Comparison of ENCODE assay signal across 22 mouse cellular contexts in genomic region chr5:75363832-75364231, GRCm38 (mm10).
DNase-seq lines count a peak whose midpoint lies in the region; ATAC-seq and TF ChIP-seq lines count a peak whose summit lies in the region.
"Had no signal": no experiment of that assay in that cellular context is flagged by ENCODE, and none has a peak within 500 bp of the region (broad histone marks: within the 10 kb centered on the region; RNA-seq: fewer than 3 reads in every experiment).

No protein-coding gene starts in this region.

- DNase-seq in MEL (ENCODE audit: low read depth, low spot score) (peak; percentile 35), liver (peak; percentile 55)
- DNase-seq in liver, embryonic 14.5 days (ENCODE audit: low read depth in 3 of 3, low spot score in 3 of 3) = peak in 1 of 3 experiments; percentile 40
- no peak for DNase-seq in cerebellum, adult 11-12 months
- no peak for DNase-seq in kidney, adult 18-20 months
- no peak for DNase-seq in embryo, embryonic 10.5 days (ENCODE audit: low spot score)
- DNase-seq: adrenal gland, adult 2 months; adrenal gland, postnatal 25 days; cerebellum, adult 2 months; cerebellum, postnatal 10 days; embryo, embryonic 11 days; gastrocnemius, postnatal 25 days; heart, postnatal 10 days; heart, postnatal 4 days had no signal

- H3K4me1 ChIP-seq in MEL (ENCODE audit: control insufficient read depth in 1 of 2, insufficient read depth in 2 of 2, low read length in 2 of 2) = peaks cover 0 to 8% of the 10 kb centered on the region in 2 experiments; a peak in 2 of 4 replicates
- H3K4me1 ChIP-seq in liver, embryonic 14.5 days (replicated peaks; ENCODE audit: control insufficient read depth in 2 of 2, insufficient read depth in 2 of 2, low read length in 1 of 2) = peaks cover 10 to 28% of the 10 kb centered on the region in 2 experiments
- H3K4me1 ChIP-seq: embryonic facial prominence, embryonic 15.5 days; forebrain, embryonic 10.5 days had no signal

- no peak for TF ChIP-seq POLR2A in MEL (IDR thresholded peaks at IDR 0.05; ENCODE audit: control insufficient read depth in 1 of 2, insufficient read depth in 1 of 2, low read depth in 1 of 2, low read length in 2 of 2, poor library complexity in 1 of 2)

- H3K9ac ChIP-seq in MEL (ENCODE audit: control insufficient read depth, low read depth, low read length, poor library complexity, severe bottlenecking) = no peak overlapping the region
- no peak overlapping the region for H3K9ac ChIP-seq in liver, embryonic 14.5 days (replicated peaks)
- H3K9ac ChIP-seq: embryonic facial prominence, embryonic 15.5 days; hindbrain, embryonic 14.5 days had no signal

- H3K27ac ChIP-seq in MEL (ENCODE audit: control insufficient read depth, low read depth, low read length) = no peak overlapping the region
- no peak overlapping the region for H3K27ac ChIP-seq in liver, embryonic 14.5 days
- H3K27ac ChIP-seq: embryonic facial prominence, embryonic 15.5 days; forebrain, embryonic 10.5 days; hindbrain, embryonic 14.5 days had no signal

- TF ChIP-seq CTCF in MEL (IDR thresholded peaks at IDR 0.05 in 2 of 3, conservative IDR thresholded peaks at IDR 0.05 in 1 of 3; ENCODE audit: control insufficient read depth in 1 of 3, insufficient read depth in 1 of 3, low read depth in 2 of 3, low read length in 3 of 3, poor library complexity in 1 of 3, severe bottlenecking in 1 of 3) = no peak
- TF ChIP-seq CTCF in liver, embryonic 14.5 days (IDR thresholded peaks at IDR 0.05; ENCODE audit: low read depth) = no peak

- TF ChIP-seq RAD21 in MEL (IDR thresholded peaks at IDR 0.05; ENCODE audit: low read depth, low read length) = no peak

- ATAC-seq in liver, embryonic 14.5 days (ENCODE audit: insufficient read depth) = peak; percentile 77
- peak; percentile 64 for ATAC-seq in megakaryocyte progenitor cell, adult 5-6 weeks (replicated peaks; ENCODE audit: poor library complexity)
- ATAC-seq in frontal cortex, adult (ENCODE audit: low TSS enrichment) = no peak
- ATAC-seq: forebrain, embryonic 14.5 days had no signal

- H3K4me3 ChIP-seq in MEL (ENCODE audit: control insufficient read depth in 1 of 2, insufficient read depth in 1 of 2, low read depth in 2 of 2, low read length in 2 of 2) = no peak overlapping the region
- no peak overlapping the region for H3K4me3 ChIP-seq in liver, embryonic 14.5 days (ENCODE audit: insufficient read depth in 1 of 2, low read depth in 2 of 2, low read length in 2 of 2)
- H3K4me3 ChIP-seq: embryonic facial prominence, embryonic 15.5 days; erythroblast, embryonic 14.5 days; forebrain, embryonic 10.5 days had no signal

- 37% methylated on average over 6 of the region's 6 CpGs for WGBS in liver, embryonic 14.5 days (ENCODE audit: insufficient replicate concordance)

- no peak overlapping the region for H3K4me2 ChIP-seq in liver, embryonic 14.5 days (ENCODE audit: low read depth)
- H3K4me2 ChIP-seq: embryonic facial prominence, embryonic 15.5 days; hindbrain, embryonic 14.5 days had no signal

- H3K9me3 ChIP-seq in MEL (replicated peaks; ENCODE audit: insufficient read depth, low read length) = no peaks in the 10 kb centered on the region
- H3K9me3 ChIP-seq in liver, embryonic 14.5 days (ENCODE audit: control insufficient read depth, low read length) = no peaks in the 10 kb centered on the region
- H3K9me3 ChIP-seq: embryonic facial prominence, embryonic 15.5 days; forebrain, embryonic 10.5 days; G1E had no signal

- no peaks in the 10 kb centered on the region for H3K27me3 ChIP-seq in MEL (ENCODE audit: control insufficient read depth in 1 of 2, insufficient read depth in 2 of 2, low read length in 2 of 2)
- no peaks in the 10 kb centered on the region for H3K27me3 ChIP-seq in liver, embryonic 14.5 days (ENCODE audit: control insufficient read depth, insufficient read depth, low read length)
- H3K27me3 ChIP-seq: embryonic facial prominence, embryonic 15.5 days had no signal

- H3K36me3 ChIP-seq in MEL (ENCODE audit: control insufficient read depth in 1 of 2, insufficient read depth in 2 of 2, low read length in 2 of 2) = 0 out of 4 replicates have a peak, but pooled peaks cover 0 to 2% of the 10 kb centered on the region in 2 experiments
- no peaks in the 10 kb centered on the region for H3K36me3 ChIP-seq in liver, embryonic 14.5 days (replicated peaks; ENCODE audit: control insufficient read depth, insufficient read depth, low read depth)
- H3K36me3 ChIP-seq: embryonic facial prominence, embryonic 15.5 days; forebrain, embryonic 10.5 days; G1E had no signal

- TF ChIP-seq EP300 in MEL (IDR thresholded peaks at IDR 0.05; ENCODE audit: low read depth in 1 of 2, low read length in 2 of 2) = no peak
- peak; percentile 24; the same call in 1 of the 2 replicates for TF ChIP-seq EP300 in liver, embryonic 14.5 days (IDR thresholded peaks at IDR 0.05; ENCODE audit: low read depth)

- no peaks in the 10 kb centered on the region for H3K79me2 ChIP-seq in MEL (ENCODE audit: control insufficient read depth, insufficient read depth, low read length, poor library complexity)

TF ChIP-seq in MEL, 35 proteins besides CTCF, POLR2A, EP300 and RAD21:
- TF ChIP-seq ZMIZ1 (IDR thresholded peaks at IDR 0.05; ENCODE audit: low read depth, low read length) (no peak), ELF1 (IDR thresholded peaks at IDR 0.05; ENCODE audit: low read depth, low read length) (no peak), MYB (IDR thresholded peaks at IDR 0.05; ENCODE audit: low read depth, low read length) (no peak), CHD2 (IDR thresholded peaks at IDR 0.05; ENCODE audit: low read length) (no peak), USF2 (IDR thresholded peaks at IDR 0.05; ENCODE audit: borderline replicate concordance in 1 of 2, insufficient read depth in 1 of 2, low read depth in 1 of 2, low read length in 2 of 2) (no peak), ETS1 (IDR thresholded peaks at IDR 0.05; ENCODE audit: low read depth, low read length) (no peak), SIN3A (IDR thresholded peaks at IDR 0.05; ENCODE audit: low read length) (no peak), POLR2AphosphoS2 (IDR thresholded peaks at IDR 0.05; ENCODE audit: low read length) (no peak), JUND (IDR thresholded peaks at IDR 0.05; ENCODE audit: low read depth, low read length) (no peak), USF1 (IDR thresholded peaks at IDR 0.05; ENCODE audit: low read depth, low read length) (no peak), BHLHE40 (IDR thresholded peaks at IDR 0.05; ENCODE audit: borderline replicate concordance, low read depth, low read length) (no peak), MAX (IDR thresholded peaks at IDR 0.05; ENCODE audit: low read length) (no peak), NELFE (IDR thresholded peaks at IDR 0.05; ENCODE audit: low read depth, low read length) (no peak), ZC3H11A (IDR thresholded peaks at IDR 0.05; ENCODE audit: low read depth, low read length) (no peak), HCFC1 (IDR thresholded peaks at IDR 0.05; ENCODE audit: low read depth, low read length) (no peak), NRF1 (IDR thresholded peaks at IDR 0.05; ENCODE audit: insufficient read depth, low read depth, low read length, poor library complexity, severe bottlenecking) (no peak), MAFK (IDR thresholded peaks at IDR 0.05; ENCODE audit: borderline replicate concordance, low read depth, low read length) (no peak), GABPA (IDR thresholded peaks at IDR 0.05; ENCODE audit: low read depth, low read length) (no peak), TAL1 (IDR thresholded peaks at IDR 0.05; ENCODE audit: low read length) (no peak), MXI1 (IDR thresholded peaks at IDR 0.05; ENCODE audit: low read depth, low read length) (no peak)

Comparison
In these comparisons a context has a peak if more than half of its experiments do, and no peak if none do; other contexts are left out.
1. DNase-seq: peak in MEL (single experiment) and liver (single experiment); none in cerebellum, adult 11-12 months (single experiment), kidney, adult 18-20 months (single experiment) and embryo, embryonic 10.5 days (single experiment).